Mouse (Mus musculus) hindbrain, embryonic 16.5 days (tissue): ENCODE measurements around the gene Spag17. TPM values are rescaled to one million over a fixed set of nuclear protein-coding genes. Genes with fewer than 3 reads are reported as not detected.
"Not testable (repeated sequence)": the region's sequence is repeated elsewhere in the genome, so short reads cannot be mapped to it uniquely, and the experiment has no call there.

ENCODE experiments used
- ATAC-seq: fragments of 200-750 bp; cut with Nextera tagmentation; 2 replicates; pipeline ENCODE4 v1.8.0; 2017; ENCODE audit warnings: moderate TSS enrichment, moderate library complexity
- H3K27ac ChIP-seq: fragments of 300-500 bp; sonication (generic); 2 replicates; pipeline ENCODE4 v1.5.1; 2014; ENCODE audit warnings: low read depth, mild to moderate bottlenecking, control low read depth, low read length, moderate library complexity
- H3K27me3 ChIP-seq: fragments of 300-500 bp; sonication (generic); replicated peaks from 2 replicates; pipeline ENCODE4 v1.6.1; 2014; ENCODE audit warnings: low read length; ENCODE audit not compliant: control insufficient read depth, insufficient read depth
- H3K36me3 ChIP-seq: fragments of 300-500 bp; sonication (generic); 2 replicates; pipeline ENCODE4 v1.6.1; 2014; ENCODE audit warnings: mild to moderate bottlenecking, low read length, moderate library complexity, mixed read lengths; ENCODE audit not compliant: control insufficient read depth, insufficient read depth
- H3K4me1 ChIP-seq: fragments of 300-500 bp; sonication (generic); 2 replicates; pipeline ENCODE4 v1.6.1; 2014; ENCODE audit warnings: low read depth, low read length; ENCODE audit not compliant: control insufficient read depth, insufficient read depth
- H3K4me2 ChIP-seq: fragments of 300-500 bp; sonication (generic); 2 replicates; pipeline ENCODE4 v1.6.1; 2014; ENCODE audit warnings: mild to moderate bottlenecking, low read length, control low read depth, moderate library complexity
- H3K4me3 ChIP-seq: fragments of 300-500 bp; sonication (generic); 2 replicates; pipeline ENCODE4 v1.5.1; 2014; ENCODE audit warnings: mild to moderate bottlenecking, low read length, control low read depth, moderate library complexity
- H3K9ac ChIP-seq: fragments of 300-500 bp; sonication (generic); 2 replicates; pipeline ENCODE4 v1.6.1; 2014; ENCODE audit warnings: low read depth, mild to moderate bottlenecking, control low read depth, low read length, moderate library complexity
- H3K9me3 ChIP-seq: fragments of 300-500 bp; sonication (generic); 2 replicates; pipeline ENCODE4 v1.6.1; 2014; ENCODE audit warnings: mild to moderate bottlenecking, low read length, moderate library complexity; ENCODE audit not compliant: control insufficient read depth
- WGBS: fragments of 180-500 bp; shearing (Covaris S2); extraction: QIAGEN DNeasy Blood & Tissue Kit; methylation state at CpG from one replicate; pipeline ENCODE4 v1.1.7; 2014; 5-methylcytosine and 5-hydroxymethylcytosine counted together
- polyA plus RNA-seq: library from polyadenylated mRNA; unstranded; fragments of >200 nt; fragmentation: Nextera tagmentation; extraction: Ambion mirVana; gene quantifications from 2 replicates; pipeline ENCODE4 v1.2.1, GENCODE M21; 2015

The Spag17 gene
- polyA plus RNA-seq, 1 experiment from 2014 or later = 0.75 TPM

DNA sequence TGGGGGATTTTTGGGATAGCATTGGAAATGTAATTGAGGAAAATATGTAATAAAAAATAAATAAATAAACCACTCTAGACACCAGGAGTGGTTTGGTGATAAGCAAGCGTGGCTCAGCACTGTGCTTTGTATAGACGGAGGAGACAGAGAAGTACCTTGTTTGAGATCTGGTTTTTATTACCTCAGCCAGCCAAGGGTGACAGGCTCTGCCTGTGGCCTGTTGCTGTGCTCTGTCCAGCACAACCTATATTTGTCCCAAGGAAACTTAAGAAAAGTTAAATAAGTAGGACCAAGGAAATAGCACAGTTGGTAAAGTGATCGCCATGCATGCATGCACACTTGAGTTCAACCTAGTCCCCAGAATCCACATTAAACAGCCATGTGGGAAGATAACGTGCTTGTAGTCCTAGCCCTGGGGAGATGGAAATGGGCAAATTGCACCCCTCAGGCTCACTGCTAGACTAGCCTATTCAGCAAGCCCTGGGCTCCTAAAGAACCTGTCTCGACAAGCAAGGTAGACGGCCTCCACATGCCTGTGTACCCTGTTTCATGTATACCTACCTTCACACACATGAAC is 1.1 kb upstream of the Spag17 start:
- Histone ChIP-seq H3K36me3 (no peaks in the 10 kb centered on the region), H3K27me3 (no peaks in the 10 kb centered on the region), H3K4me3 (no peak overlapping the region), H3K9me3 (no peaks in the 10 kb centered on the region), H3K27ac (no peak overlapping the region), H3K4me2 (no peak overlapping the region), H3K9ac (no peak overlapping the region), H3K4me1 (no peaks in the 10 kb centered on the region)
- 95% methylated on average over 6 of the region's 6 CpGs for WGBS
- ATAC-seq = no peak

DNA sequence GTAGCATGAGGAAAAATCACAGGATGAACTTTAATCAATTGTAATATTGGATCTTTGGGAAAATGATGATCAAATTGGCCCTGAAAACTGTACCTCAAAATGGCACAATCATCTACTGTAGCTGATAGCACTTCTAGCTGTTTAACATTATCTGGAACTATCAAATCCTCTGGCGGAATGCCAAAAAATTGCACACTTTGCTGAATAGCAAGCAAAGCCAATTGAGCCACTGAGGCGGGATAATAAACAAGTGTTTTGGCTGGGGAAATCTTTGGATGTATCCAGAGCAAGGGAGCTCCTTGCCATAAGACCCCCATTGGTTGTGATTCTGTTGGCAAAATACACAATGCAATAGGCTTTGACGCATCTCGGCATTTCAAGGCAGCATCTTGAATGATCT is 9.5 kb downstream of the Spag17 start:
- not testable (repeated sequence) for H3K4me1 ChIP-seq, H3K36me3 ChIP-seq, ATAC-seq, H3K4me2 ChIP-seq, H3K4me3 ChIP-seq, H3K27ac ChIP-seq, H3K27me3 ChIP-seq, H3K9me3 ChIP-seq, H3K9ac ChIP-seq
- WGBS = 84% methylated on average over 4 of the region's 4 CpGs

DNA sequence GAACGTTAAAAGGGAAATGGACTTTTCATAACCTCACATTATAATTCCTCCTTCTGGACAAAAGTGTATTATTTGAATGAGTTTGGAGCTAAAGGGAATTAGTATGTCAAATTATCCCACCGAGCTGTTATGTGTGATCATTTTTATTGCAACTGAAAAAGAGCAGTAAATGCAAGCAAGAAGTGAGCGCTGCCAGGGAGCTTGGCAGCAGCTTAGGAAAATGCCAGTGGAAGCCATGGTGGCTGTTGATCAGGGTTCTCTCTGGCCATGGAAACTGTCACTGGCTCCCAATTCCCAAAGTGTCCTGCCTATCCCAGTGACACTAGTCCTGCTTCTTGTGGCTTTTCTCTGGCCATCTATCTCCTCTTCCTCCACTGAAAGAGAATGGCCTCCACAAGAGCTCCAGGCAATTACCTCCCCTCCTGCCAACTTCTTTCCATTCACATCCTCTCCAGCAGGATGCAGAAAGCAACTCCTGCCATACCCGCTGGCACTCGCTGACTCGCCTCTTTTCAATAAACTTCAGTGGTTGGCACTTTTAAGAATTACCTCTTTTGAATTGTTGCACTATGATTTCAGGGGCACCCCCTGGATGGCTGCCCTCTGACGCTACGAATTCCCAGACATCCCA is 28.7 kb downstream of the Spag17 start:
- WGBS = 68% methylated on average over 8 of the region's 8 CpGs
- Histone ChIP-seq H3K9me3 (no peaks in the 10 kb centered on the region), H3K4me2 (no peak overlapping the region), H3K4me3 (no peak overlapping the region), H3K27me3 (no peaks in the 10 kb centered on the region), H3K36me3 (no peaks in the 10 kb centered on the region), H3K4me1 (peaks cover 2% of the 10 kb centered on the region; the same call in 1 of the 2 replicates), H3K27ac (no peak overlapping the region), H3K9ac (no peak overlapping the region)
- ATAC-seq = peak; percentile 86

DNA sequence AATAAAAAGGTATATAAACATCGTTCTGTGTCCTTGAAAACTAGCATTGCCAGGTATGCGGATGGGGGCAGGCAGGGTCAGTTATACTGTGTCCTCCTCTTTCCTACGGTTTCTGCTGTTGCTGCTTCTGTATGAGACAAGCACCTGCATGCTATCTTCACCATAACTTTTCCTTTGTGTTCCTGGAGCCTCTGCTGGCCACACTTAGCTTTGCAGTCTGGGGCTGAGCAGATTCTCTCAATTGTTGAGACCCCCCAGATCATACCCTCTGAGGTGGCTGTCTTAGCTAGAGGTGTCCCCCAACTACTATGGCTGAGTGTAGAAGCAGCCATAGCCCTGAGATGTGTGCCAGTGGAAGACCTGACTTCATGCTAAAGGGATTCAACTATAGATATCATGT is 37.7 kb downstream of the Spag17 start:
- no peaks in the 10 kb centered on the region for H3K4me1 ChIP-seq
- no peak overlapping the region for H3K4me2 ChIP-seq
- no peak overlapping the region for H3K9ac ChIP-seq
- no peaks in the 10 kb centered on the region for H3K9me3 ChIP-seq
- H3K27me3 ChIP-seq = no peaks in the 10 kb centered on the region
- H3K27ac ChIP-seq = no peak overlapping the region
- ATAC-seq = no peak
- H3K4me3 ChIP-seq = no peak overlapping the region
- no peaks in the 10 kb centered on the region for H3K36me3 ChIP-seq
- 98% methylated on average over 3 of the region's 3 CpGs for WGBS

DNA sequence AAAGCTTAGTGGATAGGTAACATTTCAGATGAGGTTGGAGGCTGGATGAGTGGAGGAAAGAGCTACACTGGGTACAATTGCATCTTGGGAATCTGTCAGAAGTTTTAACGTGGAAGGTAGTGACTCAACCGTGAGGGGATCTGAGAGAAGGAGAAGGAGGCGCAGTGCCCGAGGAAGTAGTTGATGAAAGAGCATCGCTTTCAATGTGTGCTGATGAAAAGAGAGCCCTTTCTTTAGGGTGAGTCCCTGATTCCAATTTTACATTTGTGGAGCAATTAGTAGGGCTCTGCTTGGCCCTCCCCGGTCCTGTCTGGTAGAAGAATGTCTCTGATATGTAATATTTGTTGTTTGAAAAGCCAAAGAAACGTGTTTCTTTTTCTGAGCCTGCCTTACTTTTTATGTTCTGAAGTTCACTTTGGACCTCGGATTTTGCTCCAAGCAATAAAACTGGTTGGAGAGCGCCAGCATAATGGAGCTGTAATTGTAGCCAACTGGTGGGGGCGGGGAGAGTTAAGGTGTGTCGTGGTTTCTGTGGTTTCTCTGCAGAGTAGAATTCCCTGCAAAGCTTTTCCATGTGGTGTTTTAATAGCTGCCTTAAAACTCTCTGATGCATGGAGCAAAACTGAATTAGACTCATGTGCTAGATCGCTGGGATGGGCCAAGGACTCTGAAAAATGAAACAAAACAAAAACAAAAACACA is 45.9 kb downstream of the Spag17 start:
- no peaks in the 10 kb centered on the region for H3K4me1 ChIP-seq
- no peak for ATAC-seq
- no peak overlapping the region for H3K4me3 ChIP-seq
- H3K9me3 ChIP-seq = no peaks in the 10 kb centered on the region
- no peaks in the 10 kb centered on the region for H3K36me3 ChIP-seq
- H3K9ac ChIP-seq = no peak overlapping the region
- no peak overlapping the region for H3K4me2 ChIP-seq
- no peak overlapping the region for H3K27ac ChIP-seq
- H3K27me3 ChIP-seq = no peaks in the 10 kb centered on the region
- WGBS = 80% methylated on average over 12 of the region's 12 CpGs

DNA sequence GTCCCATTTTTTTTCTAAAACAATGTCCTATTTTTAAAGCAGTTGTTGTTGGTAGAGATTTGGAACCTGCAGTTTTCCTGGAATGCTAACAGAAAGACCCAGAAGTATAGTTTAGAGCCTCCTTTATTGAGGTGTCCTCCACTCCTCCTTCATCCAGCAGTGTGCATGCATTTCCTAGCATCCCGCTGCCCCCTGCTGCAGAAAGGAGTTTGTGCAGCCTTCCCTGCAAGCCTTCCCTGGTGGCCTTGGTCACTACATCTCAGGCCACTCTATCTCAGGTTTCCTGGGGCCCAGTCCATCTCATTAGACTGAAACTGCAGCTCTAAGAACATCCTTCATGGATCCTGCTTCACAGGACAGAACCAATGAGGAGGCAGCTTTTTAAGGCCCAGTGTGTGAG is 51.0 kb downstream of the Spag17 start:
- no peak overlapping the region for H3K9ac ChIP-seq
- H3K27me3 ChIP-seq = no peaks in the 10 kb centered on the region
- H3K27ac ChIP-seq = no peak overlapping the region
- H3K4me3 ChIP-seq = no peak overlapping the region
- H3K36me3 ChIP-seq = no peaks in the 10 kb centered on the region
- no peaks in the 10 kb centered on the region for H3K4me1 ChIP-seq
- H3K4me2 ChIP-seq = no peak overlapping the region
- 30% methylated on average over 1 of the region's 1 CpGs for WGBS
- no peaks in the 10 kb centered on the region for H3K9me3 ChIP-seq
- no peak for ATAC-seq

DNA sequence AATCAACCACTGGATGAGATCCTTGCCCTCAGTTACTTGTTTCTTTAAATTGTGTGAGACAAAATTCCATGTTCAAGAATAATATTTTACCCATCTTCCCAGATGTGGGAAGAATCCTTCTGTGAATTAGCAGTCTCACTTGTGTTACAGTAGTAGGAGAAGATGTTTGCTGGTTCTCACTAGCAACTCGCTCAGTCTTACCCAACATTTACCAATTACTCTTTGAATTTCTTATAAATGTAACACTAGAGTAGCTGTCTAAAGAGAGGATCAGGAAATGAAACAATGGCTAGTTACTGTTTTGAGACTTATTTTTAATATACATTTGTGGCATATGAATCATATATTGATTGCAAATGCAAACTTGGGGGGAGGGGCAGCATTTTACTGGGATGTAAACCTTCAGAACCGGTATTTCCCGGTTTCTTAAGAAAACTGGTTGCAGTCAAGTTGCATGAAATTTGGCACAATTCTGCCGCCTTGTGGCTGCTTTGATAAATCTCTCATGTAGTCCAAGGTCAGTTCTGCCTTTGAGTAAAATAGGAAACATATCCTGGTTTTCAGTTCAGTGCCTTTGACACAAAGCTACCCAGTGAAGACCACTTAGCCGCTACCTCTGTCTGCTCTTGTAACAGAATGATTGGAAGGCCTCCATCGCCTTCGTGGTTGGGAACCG is 53.5 kb downstream of the Spag17 start:
- Histone ChIP-seq H3K4me2 (no peak overlapping the region), H3K9ac (no peak overlapping the region), H3K27me3 (no peaks in the 10 kb centered on the region), H3K4me1 (no peaks in the 10 kb centered on the region), H3K27ac (no peak overlapping the region), H3K4me3 (no peak overlapping the region), H3K9me3 (no peaks in the 10 kb centered on the region), H3K36me3 (no peaks in the 10 kb centered on the region)
- peak; percentile 81; the same call in 1 of the 2 replicates for ATAC-seq
- 29% methylated on average over 8 of the region's 8 CpGs for WGBS

DNA sequence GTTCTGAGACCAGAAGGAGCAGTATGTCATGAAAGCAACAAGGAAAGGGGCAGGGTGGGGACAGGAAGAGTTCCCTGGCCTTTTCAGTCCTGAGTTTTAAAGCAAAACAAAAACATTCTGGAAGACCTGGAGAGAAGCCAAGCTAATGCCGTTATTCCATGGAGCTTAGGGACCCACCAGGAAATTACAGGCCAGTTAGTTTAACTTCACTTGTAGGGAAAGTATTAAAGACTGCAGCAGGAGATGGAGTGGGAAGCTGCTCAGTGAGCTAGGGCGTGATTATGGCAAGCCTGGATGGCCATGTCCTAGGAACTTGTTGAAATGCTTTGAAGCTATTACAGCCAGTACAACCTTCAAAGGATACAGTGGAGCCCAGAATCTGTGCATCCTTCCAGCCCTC is 60.0 kb downstream of the Spag17 start:
- no peak overlapping the region for H3K4me2 ChIP-seq
- no peaks in the 10 kb centered on the region for H3K4me1 ChIP-seq
- H3K9me3 ChIP-seq = no peaks in the 10 kb centered on the region
- H3K9ac ChIP-seq = no peak overlapping the region
- H3K4me3 ChIP-seq = no peak overlapping the region
- WGBS = 64% methylated on average over 2 of the region's 2 CpGs
- H3K36me3 ChIP-seq = no peaks in the 10 kb centered on the region
- no peak overlapping the region for H3K27ac ChIP-seq
- H3K27me3 ChIP-seq = no peaks in the 10 kb centered on the region
- no peak for ATAC-seq

DNA sequence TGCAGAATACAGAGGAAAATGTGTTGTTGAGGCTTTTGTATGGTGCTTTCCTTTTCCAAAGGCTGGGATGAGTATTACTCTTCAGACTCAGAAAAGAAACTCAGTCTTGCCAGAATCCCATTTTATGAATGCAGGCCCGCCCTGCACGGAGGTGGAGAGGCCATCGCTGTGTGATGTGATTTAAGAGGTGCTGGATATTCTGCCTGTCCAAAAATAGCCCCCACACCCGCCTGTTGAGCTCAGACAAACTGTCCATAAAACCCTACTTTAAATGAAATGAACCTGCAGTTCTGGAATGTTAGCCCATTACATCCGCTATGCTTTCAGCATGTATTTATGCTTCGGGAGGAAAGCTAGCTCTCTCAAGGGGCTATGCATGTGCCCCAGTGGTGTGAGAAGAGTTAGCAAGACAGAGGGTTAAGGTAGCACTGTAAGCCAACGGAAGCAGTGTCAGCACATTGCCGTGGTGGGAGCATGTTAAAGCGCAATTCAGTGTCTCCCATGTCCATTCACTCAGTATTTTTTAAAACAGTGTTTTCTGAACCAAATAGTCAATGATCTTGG is 68.9 kb downstream of the Spag17 start:
- no peak overlapping the region for H3K27ac ChIP-seq
- H3K27me3 ChIP-seq = no peaks in the 10 kb centered on the region
- no peak overlapping the region for H3K4me3 ChIP-seq
- 87% methylated on average over 9 of the region's 9 CpGs for WGBS
- no peak overlapping the region for H3K4me2 ChIP-seq
- H3K9ac ChIP-seq = no peak overlapping the region
- ATAC-seq = no peak
- no peaks in the 10 kb centered on the region for H3K4me1 ChIP-seq
- H3K36me3 ChIP-seq = no peaks in the 10 kb centered on the region
- H3K9me3 ChIP-seq = no peaks in the 10 kb centered on the region
